Mouse (Mus musculus): ENCODE measurements around the gene Wnt11. TPM values are rescaled to one million over a fixed set of nuclear protein-coding genes. Genes with fewer than 3 reads are reported as not detected.

Wnt11 gene
- total and polyA plus RNA-seq, 3 experiments: not detected

DNA sequence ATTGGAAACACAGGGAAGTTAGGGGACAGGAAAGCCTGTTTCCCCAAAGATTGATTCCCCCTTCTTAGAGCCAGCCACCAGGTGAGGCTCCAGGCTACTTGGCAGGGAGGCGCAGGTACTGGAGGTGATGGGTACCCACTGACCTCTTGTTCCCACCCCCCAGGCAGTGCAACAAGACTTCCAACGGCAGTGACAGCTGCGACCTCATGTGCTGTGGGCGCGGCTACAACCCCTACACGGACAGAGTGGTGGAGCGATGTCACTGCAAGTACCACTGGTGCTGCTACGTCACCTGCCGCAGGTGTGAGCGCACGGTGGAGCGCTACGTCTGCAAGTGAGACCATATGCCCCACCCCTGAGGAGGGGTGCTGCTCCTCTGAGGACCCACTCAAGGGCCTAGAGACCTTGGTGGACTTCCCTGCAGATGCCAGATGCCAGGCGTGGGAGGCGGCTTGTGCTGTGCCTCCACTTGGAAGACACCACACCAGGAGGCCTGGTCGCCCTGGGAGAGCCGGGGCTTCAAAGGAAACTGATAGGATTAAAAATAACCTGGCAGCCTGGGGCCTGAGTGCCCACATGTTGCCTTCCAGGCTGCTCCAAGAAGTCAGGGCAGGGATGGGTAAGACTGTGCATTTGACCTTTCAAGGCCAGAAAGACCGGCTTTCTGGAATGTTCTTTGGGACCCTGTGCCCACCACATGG, 18.2 kb downstream of the Wnt11 start:
- H3K4me3 ChIP-seq (ENCODE audit: control insufficient read depth in 1 of 2, insufficient read depth in 1 of 2, low read depth in 2 of 2, low read length in 2 of 2): no peak overlapping the region
- no peaks in the 10 kb centered on the region for H3K9me3 ChIP-seq (replicated peaks; ENCODE audit: insufficient read depth, low read length)
- no peak overlapping the region for H3K27ac ChIP-seq (ENCODE audit: control insufficient read depth, low read depth, low read length)
- H3K27me3 ChIP-seq (ENCODE audit: control insufficient read depth in 1 of 2, insufficient read depth in 2 of 2, low read length in 2 of 2): no peaks in the 10 kb centered on the region
- H3K9ac ChIP-seq (ENCODE audit: control insufficient read depth, low read depth, low read length, poor library complexity, severe bottlenecking): no peak overlapping the region
- TF ChIP-seq ELF1 (IDR thresholded peaks at IDR 0.05; ENCODE audit: low read depth, low read length): no peak
- H3K36me3 ChIP-seq (ENCODE audit: control insufficient read depth in 1 of 2, insufficient read depth in 2 of 2, low read length in 2 of 2): peaks cover 0 to 4% of the 10 kb centered on the region in 2 experiments; a peak in 2 of 4 replicates
- DNase-seq (ENCODE audit: low read depth, low spot score): no peak
- H3K79me2 ChIP-seq (ENCODE audit: control insufficient read depth, insufficient read depth, low read length, poor library complexity): no peaks in the 10 kb centered on the region
- peaks cover 3 to 23% of the 10 kb centered on the region in 2 experiments; a peak in 3 of 4 replicates for H3K4me1 ChIP-seq (ENCODE audit: control insufficient read depth in 1 of 2, insufficient read depth in 2 of 2, low read length in 2 of 2)

DNA sequence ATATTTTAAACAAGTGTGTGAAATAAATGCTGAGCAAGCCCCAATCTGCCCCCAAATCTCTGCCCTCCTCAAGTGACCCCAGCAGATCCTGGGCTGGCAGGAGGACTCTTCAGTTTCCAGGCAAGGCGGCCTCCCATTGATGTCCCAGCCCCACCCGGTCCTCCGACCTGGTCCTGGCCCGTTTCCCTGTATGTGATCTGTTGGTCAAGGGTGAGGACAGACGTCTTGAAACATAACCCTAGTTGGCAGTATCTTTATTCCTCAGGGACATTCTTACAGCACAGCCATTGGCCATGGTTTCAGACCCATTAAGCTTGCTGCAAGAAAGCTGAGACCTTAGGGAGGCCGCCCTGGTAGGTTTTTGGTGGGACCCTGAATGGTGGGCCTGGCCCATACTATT, 18.9 kb downstream of the Wnt11 start:
- no peak for TF ChIP-seq MYB (IDR thresholded peaks at IDR 0.05; ENCODE audit: low read depth, low read length)
- no peak for TF ChIP-seq CHD1 (IDR thresholded peaks at IDR 0.05; ENCODE audit: low read depth, low read length)
- no peak for TF ChIP-seq MAZ (IDR thresholded peaks at IDR 0.05; ENCODE audit: low read depth, low read length)

DNA sequence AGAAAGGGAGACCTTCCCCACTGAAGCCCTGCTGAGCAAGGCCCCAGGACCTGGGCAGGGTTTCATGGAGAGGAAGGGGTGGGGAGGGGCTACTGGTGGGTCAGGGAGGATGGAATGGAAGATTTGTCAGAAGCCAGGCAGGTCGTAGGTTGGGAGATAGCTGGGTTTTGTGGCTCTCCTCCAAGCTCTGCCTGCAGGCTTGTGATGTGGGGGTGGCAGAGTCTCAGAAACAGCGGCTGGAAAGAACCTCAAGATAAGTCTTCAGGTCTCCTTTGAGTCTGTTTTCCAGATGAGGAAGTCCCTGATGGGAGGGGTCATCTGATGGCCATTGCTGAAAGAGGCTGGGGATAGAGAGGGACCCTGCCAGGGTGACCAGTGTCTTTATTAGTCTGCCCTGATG, 20.5 kb downstream of the Wnt11 start:
- no peaks in the 10 kb centered on the region for H3K9me3 ChIP-seq (replicated peaks; ENCODE audit: insufficient read depth, low read length)
- no peak for DNase-seq (ENCODE audit: low read depth, low spot score)
- no peak overlapping the region for H3K9ac ChIP-seq (ENCODE audit: control insufficient read depth, low read depth, low read length, poor library complexity, severe bottlenecking)
- H3K36me3 ChIP-seq (ENCODE audit: control insufficient read depth in 1 of 2, insufficient read depth in 2 of 2, low read length in 2 of 2): peaks cover 0 to 2% of the 10 kb centered on the region in 2 experiments; a peak in 1 of 4 replicates
- no peak overlapping the region for H3K27ac ChIP-seq (ENCODE audit: control insufficient read depth, low read depth, low read length)
- H3K4me3 ChIP-seq (ENCODE audit: control insufficient read depth in 1 of 2, insufficient read depth in 1 of 2, low read depth in 2 of 2, low read length in 2 of 2): no peak overlapping the region
- H3K79me2 ChIP-seq (ENCODE audit: control insufficient read depth, insufficient read depth, low read length, poor library complexity): no peaks in the 10 kb centered on the region
- peaks cover 0 to 11% of the 10 kb centered on the region in 2 experiments; a peak in 2 of 4 replicates for H3K4me1 ChIP-seq (ENCODE audit: control insufficient read depth in 1 of 2, insufficient read depth in 2 of 2, low read length in 2 of 2)
- TF ChIP-seq ZKSCAN1 (IDR thresholded peaks at IDR 0.05; ENCODE audit: low read depth, low read length) (no peak), NELFE (IDR thresholded peaks at IDR 0.05; ENCODE audit: low read depth, low read length) (no peak), MAX (IDR thresholded peaks at IDR 0.05; ENCODE audit: low read length) (no peak), TBP (IDR thresholded peaks at IDR 0.05; ENCODE audit: low read depth, low read length) (no peak), NRF1 (IDR thresholded peaks at IDR 0.05; ENCODE audit: insufficient read depth, low read depth, low read length, poor library complexity, severe bottlenecking) (no peak)
- no peaks in the 10 kb centered on the region for H3K27me3 ChIP-seq (ENCODE audit: control insufficient read depth in 1 of 2, insufficient read depth in 2 of 2, low read length in 2 of 2)

More for the DNA sequence above, 18.9 kb downstream of the Wnt11 start:
- H3K9me3 ChIP-seq (replicated peaks; ENCODE audit: insufficient read depth, low read length): no peaks in the 10 kb centered on the region
- H3K27ac ChIP-seq (ENCODE audit: control insufficient read depth, low read depth, low read length): no peak overlapping the region
- H3K27me3 ChIP-seq (ENCODE audit: control insufficient read depth in 1 of 2, insufficient read depth in 2 of 2, low read length in 2 of 2): no peaks in the 10 kb centered on the region
- H3K79me2 ChIP-seq (ENCODE audit: control insufficient read depth, insufficient read depth, low read length, poor library complexity): no peaks in the 10 kb centered on the region
- DNase-seq (ENCODE audit: low read depth, low spot score): no peak
- no peak overlapping the region for H3K4me3 ChIP-seq (ENCODE audit: control insufficient read depth in 1 of 2, insufficient read depth in 1 of 2, low read depth in 2 of 2, low read length in 2 of 2)
- H3K9ac ChIP-seq (ENCODE audit: control insufficient read depth, low read depth, low read length, poor library complexity, severe bottlenecking): no peak overlapping the region
- H3K36me3 ChIP-seq (ENCODE audit: control insufficient read depth in 1 of 2, insufficient read depth in 2 of 2, low read length in 2 of 2): peaks cover 0 to 2% of the 10 kb centered on the region in 2 experiments; a peak in 1 of 4 replicates
- H3K4me1 ChIP-seq (ENCODE audit: control insufficient read depth in 1 of 2, insufficient read depth in 2 of 2, low read length in 2 of 2): peaks cover 3 to 16% of the 10 kb centered on the region in 2 experiments; a peak in 3 of 4 replicates
